Mouse (Mus musculus) inflammation-experienced regulatory T-cells, adult 6 months (primary cell): ENCODE data around the gene Dnajb12. TPM values are rescaled to one million over a fixed set of nuclear protein-coding genes. Genes with fewer than 3 reads are reported as not detected.
"Not testable (repeated sequence)": the region's sequence is repeated elsewhere in the genome, so short reads cannot be mapped to it uniquely, and the experiment has no call there.

Experiments used
- ATAC-seq: one replicate; pipeline ENCODE4 v1.8.0; 2017
- polyA plus RNA-seq, 3 experiments: library from polyadenylated mRNA; unstranded; fragments of 100-300 nt; shearing (Covaris generic); gene quantifications; one replicate each; pipeline ENCODE4 v1.2.1; 2017

Dnajb12 gene
- polyA plus RNA-seq, 3 experiments from 2014 or later: 15.7 to 18.1 (median 17.4) TPM

DNA sequence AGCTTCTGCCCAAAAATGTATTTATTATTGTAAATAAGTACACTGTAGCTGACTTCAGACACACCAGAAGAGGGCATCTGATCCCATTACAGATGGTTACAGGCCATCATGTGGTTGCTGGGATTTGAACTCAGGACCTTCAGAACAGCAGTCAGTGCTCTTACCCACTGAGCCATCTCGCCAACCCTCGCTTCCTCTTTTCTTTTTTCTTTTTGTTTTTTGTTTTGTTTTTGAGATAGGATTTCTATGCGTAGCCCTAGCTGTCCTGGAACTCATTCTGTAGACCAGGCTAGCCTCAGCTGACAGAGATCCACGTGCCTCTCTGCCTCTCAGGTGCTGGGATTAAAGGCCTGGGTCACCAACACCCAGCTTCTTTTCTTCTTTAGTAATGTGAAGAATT is 6.7 kb upstream of the Dnajb12 start:
- not testable (repeated sequence) for ATAC-seq

DNA sequence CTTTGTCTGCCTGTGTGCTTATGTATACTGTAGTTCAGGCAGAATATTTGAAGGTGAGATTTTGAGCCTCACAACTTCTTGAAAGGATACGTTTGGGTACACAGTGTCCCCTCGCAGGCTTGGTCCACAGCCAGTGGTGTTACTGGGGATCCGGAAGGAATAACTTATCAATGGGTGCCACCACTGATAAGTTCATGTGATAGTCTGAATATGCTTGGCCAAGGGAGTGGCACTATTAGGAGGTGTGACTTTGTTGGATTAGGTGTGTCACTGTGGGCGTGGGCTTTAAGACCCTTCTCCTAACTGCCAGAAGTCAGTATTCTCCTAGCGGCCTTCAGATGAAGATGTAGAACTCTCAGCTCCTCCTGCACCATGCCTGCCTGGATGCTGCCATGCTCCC is 6.2 kb upstream of the Dnajb12 start:
- no peak for ATAC-seq

DNA sequence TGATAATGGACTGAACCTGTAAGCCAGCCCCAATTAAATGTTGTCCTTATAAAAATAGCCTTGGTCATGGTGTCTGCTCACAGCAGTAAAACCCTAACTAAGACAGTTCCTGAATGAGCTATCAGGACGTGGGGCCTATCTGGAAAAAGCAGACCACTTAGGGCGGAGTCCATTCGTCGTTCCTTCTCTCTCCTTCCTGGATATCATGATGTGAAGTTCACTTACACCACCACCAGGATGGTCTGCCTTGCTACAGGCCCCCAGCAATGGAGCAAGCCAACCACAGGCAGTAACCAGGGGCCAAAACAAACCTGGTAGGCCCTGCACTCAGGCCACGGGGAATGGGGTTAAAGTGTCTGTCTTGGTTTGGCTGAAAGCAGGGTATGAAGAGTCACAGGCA is 5.7 kb upstream of the Dnajb12 start:
- no peak for ATAC-seq

DNA sequence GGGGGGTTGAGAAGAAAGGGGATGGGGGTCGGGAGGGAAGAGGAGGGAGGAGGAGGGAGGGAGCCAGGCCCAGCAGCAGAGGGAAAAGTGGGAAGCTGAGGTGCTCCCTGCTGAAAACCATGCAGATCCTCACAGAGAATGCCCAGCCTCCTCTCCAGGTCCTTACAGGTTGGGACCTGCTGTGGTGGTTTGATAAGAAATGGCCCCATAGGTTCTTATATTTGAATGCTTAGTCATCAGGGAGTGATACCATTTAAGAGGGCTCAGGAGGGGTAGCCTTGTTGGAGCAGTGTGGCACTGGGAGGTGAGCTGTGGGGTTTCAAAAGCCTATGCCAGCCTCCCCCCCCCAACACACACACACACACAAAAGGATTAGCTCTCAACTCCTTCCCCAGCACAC is 4.0 kb upstream of the Dnajb12 start:
- ATAC-seq: no peak

DNA sequence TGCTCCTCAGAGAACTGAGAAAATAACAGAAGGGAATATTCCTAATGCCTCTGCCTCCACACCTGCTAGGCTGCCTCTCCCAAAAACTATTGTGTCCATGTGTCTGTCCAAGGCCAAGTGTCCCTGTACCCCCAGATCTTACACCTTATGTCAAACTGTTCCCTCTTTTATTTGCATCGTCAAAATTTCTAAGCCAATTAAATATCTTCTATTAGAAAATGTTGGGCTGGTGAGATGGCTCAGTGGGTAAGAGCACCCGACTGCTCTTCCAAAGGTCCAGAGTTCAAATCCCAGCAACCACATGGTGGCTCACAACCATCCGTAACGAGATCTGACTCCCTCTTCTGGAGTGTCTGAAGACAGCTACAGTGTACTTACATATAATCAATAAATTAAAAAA is 2.7 kb upstream of the Dnajb12 start:
- ATAC-seq: not testable (repeated sequence)

DNA sequence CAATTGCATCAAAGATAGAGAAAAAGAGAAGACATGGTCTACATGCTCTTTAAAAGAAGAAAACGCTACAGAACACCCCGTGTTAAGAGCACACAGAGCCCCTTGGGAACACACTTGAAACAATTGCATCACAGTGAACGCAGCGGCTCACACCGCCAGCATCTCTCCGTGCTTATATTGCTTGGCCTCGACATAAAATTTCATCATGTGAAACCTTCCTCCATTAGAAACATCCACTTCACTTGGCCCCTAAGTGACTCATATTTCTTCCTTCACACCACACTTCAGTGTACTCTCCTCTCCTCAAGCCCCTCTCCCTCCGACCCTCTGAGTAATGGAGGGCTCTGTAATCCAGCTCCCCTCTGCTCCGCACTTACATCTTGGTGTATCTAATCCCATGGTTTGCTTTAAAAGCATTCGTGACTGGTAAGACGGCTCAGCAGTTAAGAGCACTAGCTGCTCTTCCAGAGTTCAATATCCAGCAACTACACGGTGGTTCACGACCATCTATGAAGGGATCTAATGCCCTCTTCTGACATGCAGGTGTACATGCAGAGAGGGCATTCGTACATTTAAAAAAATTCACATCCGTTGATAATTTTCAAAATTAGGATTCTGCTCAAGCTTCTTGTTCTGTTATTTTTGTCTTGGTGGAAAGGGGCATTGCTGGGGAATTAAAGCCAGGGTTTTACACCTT is 1.8 kb upstream of the Dnajb12 start:
- no peak for ATAC-seq

DNA sequence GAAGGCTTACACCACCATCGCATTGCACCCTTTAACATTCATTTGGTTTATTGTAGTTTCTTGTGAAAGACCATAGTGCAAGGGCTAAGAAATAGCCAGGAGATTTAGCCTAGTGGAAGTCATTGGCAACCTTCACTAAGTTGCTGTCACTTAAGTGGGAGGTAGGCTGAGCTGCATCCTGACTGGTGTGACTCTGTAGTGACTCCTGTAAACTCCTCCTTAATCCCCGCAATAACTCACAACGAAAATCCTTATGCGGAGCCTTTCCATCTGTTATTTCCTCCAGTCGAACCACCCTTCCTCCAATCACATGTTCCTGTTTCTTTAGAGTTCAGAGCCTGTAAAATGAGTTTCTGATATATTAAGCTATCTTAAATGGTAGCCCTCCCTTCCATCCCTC is 533 bp upstream of the Dnajb12 start:
- peak; percentile 25 for ATAC-seq

DNA sequence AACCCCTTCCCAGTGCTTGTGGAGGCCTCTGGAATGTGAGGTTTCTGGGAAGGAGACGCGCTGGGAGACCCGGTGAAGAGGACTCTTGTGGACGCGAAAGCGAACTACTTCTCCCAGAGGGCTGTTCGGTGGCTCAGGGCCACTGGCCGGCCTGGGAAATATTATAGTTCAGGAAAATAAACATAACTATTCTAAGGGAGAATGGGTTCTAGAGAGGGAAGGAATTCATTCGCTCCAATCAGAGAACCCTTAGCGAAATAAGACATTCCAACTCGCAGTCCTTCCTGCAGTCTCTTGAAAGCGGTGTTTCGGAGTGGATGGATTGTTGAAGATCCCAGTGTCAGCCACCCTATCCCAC is 652 bp downstream of the Dnajb12 start:
- ATAC-seq: peak; percentile 16

DNA sequence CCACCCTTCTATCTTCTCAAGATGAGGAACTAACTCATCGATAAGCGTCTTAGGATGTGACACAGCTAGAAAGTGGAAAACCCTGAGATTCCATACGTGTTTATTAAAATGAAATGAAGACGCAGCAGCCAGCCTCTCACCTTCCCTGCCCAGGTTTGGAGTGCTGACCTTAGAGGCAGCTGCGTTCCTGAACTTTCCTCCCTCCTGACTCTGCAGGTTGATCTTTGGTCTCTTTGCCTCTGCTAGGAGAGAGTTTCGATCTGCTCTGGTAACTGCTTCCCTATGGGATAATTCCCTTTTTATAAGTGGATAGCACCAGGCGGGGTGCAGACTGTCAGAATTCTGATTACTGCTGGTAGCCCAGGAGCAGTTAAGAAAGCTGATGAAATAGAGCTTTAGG is 1.5 kb downstream of the Dnajb12 start:
- ATAC-seq: no peak

DNA sequence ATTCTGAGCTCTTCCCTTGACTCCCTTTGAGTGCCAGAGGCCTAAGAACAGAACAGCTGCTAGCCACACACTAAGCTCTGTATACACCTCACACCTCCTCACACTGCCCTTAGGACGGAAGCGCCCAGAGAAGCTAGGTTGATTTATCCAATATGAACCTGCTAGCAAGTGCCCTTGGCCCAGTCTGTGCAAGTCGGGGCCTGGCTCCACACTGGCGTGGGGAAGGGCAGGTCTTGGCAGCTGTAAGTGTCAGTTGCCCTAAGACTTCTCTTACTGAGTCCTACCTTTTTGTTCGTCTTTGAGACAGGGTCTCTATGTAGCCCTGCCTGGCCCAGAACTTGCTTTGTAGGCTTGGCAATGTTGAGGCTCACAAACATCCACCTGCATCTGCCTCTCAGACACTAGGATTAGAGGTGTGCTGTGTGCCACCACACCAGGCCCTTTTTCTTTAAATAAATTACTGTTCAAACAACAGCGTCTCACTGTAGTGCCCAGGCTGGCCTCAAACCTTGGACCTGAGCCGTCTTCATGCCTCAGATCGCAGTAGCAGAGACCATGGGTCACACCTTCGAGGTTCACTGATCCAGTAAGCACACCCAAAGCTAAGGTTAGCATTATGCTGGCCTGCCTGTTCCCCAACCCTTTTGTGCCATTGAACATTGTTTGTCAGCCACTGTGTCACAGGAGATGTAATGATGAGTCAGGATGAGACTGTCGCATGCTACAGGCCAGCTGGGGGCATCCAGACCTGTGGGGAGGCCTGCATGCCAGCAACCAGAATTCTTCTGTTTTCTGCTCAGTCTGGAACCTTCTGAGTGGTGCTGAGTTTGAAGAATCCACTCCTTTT is 5.2 kb downstream of the Dnajb12 start:
- no peak for ATAC-seq

DNA sequence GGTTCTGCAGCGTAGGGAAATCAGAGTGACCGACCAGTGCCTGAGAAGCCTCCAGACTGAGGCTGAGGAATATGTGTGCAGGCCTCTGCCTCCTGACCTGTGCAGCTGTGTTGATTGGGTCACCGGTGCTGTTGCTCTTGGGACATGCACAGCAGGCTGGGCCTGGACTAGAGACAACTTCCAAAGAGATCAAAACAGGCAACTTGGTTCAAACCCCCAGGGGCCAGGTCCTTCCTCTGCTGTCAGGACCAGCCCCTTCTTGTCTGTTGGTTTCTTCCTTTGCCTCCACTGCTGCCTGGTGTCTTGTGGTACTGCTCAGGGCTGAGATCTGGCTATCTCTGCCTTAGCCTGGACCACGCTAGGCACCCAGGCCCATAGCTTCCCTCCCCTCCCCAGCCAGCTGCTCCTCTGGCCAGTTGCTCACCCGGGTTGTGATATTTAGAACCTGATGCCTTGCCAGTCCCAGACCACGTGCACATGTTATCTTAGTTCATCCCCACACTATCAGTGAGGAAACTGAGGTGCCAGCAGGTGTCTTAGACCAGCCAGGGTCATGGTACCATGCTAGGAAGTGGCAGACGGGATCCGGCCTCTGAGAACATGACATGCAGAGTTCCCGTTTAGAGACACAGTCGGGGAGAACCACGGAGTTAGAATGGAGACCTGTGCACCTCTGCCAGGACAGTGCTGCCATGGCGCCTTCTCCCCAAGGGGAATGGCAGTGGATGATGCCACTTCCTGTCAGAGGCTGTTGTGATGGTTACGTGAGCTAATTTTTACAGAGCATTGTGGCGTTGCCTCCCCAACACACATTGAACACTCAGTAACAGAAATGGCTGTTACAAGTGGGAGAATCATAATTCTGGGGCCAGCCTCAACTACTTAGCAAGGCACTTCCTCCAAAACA is 6.1 kb downstream of the Dnajb12 start:
- ATAC-seq: peak; percentile 83

DNA sequence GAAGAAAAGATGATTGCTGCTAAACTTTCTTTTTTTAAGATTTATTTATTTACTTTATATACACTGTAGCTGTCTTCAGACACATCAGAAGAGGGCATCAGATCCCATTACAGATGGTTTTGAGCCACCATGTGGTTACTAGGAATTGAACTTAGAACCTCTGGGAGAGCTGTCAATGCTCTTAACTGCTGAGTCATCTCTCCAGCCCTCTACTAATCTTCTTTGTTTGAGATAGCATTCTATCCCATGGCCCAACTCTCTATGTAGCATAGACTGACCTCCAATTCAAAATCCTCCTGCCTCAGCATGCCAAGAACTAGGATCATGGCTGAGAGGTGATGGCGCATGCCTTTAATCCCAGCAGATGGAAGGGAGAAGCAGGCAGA is 6.7 kb downstream of the Dnajb12 start:
- ATAC-seq: no peak

DNA sequence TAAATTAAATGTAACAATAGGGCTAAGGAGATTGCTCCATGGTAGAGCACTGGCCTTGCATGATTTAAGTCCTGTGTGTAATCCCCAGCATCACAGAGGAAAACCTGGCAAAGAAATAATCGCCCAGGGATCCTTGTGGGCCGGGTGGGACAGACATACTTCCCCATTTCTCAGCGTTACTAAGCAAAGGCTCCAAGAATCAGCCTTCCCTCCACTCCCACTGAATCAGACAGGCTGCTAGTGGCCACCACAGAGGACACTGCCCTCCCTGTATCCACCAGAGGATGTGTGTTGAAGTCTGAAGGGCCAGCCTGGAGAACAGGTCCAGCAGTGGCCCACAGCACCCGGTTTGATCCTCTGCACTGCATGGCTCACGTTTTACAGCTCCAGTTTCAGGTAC is 8.1 kb downstream of the Dnajb12 start:
- ATAC-seq: no peak

DNA sequence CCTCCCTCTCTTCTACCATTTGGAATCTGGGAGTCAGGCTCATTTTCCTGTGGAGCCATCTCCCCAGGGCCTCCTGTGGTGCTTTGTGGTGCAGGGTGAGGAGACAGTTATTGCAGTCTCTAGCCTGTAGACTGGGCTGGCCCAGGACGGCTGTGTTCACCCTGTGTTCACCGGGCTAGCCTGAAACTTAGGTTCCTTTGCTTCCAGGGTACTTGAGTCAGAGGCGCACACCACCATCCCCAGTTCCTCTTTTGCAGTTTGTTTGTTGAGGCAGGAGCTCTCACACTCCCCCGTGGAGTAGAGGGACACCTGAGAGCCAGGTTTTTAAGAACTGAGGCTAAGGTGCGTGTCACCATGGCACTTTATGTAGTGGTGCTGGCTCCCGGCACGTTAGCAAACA is 10.0 kb downstream of the Dnajb12 start:
- no peak for ATAC-seq

DNA sequence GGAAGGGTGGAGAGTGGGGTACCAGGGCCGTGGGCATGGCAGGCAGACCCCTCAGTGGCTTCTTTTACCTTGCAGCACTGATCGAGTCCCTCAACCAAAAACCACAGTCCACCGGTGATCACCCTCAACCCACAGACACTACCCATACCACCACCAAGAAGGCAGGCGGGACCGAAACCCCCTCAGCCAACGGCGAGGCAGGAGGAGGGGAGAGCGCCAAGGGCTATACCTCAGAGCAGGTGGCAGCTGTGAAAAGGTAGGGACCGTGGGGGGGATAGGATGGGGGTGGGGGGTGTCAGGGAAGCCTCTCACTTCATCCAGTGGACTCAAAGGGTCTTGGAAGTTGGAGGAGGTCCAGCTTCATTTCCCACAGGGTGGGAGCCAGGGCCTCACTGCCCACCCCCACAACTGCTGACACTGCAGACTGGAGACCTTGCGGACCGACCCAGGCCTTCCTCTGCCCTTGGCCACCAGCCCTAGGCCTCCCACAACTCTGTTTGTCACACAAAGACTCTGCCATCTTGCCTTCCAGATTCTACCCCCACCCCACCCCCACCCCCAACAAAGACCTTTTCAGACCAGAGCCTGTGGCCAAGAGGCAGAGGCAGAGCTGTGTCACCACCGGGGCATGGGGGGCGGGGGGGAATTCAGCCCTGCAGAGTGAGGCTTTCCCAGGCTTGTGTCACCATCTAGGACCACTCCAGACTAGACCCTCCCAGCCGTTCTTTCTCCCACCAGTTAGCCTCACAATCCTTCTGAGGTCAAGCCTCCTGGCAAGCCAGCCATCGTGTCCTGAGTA is 10.8 kb downstream of the Dnajb12 start:
- no peak for ATAC-seq

DNA sequence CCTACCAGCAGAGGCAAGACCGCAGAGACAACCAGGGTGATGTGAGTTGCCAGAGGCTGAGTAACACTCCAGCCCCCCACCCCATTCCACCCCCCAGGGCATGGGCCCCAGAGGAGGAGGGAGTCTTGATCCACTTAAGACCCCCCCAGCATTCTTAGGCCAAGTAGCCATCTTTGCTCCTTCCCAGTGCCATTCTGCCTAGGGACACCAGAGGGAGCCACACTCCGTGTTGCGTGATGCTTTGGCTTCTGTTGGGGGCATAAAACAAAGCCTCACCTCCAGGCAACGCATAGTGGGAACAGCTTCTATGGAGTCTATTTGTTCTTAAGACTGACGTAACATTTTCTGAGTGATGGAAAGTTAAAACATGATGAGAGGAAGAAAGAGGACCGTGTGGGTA is 13.6 kb downstream of the Dnajb12 start:
- ATAC-seq: peak; percentile 25

DNA sequence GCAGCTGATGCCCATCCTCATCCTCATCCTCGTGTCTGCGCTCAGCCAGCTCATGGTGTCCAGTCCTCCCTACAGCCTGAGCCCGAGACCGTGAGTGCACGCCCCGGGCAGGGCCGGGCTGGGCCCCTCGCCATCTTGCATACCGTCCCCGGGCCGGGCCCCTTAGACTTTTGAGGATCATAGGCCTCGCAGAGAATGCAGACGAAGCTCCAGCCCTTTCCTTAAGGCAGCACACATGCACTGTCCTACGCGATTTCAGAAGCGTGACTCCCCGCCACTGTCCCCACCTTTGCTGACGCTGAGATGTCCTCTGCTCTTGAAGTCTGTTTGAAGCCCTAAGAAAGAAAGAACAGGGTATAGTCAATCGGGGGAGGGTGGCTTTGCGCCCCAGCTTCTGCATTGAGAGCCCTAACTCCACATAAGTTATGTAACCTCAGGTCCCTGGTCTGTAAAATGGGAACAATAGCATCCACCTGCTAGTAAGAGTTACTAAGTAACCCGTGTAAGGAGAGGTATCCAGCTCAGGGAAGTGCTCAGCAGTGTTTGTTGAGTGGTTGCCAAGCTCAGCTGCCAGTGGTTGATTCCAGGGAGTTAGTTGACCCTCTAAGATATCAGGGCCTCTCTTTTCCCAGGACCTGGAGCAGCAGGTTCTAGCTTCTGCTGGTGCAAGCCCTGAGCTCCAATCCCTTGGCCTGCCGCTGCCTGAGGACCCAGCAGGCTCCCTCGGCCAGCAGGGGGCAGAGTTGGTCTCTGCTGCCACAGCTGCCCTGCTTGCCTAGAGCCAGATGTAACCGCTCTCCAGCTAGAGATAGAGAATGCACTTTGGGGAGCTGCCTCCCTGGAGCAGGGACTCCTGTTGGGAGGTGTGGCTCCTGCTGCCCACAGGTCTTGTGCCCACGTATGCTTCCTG is 15.2 kb downstream of the Dnajb12 start:
- ATAC-seq: no peak

DNA sequence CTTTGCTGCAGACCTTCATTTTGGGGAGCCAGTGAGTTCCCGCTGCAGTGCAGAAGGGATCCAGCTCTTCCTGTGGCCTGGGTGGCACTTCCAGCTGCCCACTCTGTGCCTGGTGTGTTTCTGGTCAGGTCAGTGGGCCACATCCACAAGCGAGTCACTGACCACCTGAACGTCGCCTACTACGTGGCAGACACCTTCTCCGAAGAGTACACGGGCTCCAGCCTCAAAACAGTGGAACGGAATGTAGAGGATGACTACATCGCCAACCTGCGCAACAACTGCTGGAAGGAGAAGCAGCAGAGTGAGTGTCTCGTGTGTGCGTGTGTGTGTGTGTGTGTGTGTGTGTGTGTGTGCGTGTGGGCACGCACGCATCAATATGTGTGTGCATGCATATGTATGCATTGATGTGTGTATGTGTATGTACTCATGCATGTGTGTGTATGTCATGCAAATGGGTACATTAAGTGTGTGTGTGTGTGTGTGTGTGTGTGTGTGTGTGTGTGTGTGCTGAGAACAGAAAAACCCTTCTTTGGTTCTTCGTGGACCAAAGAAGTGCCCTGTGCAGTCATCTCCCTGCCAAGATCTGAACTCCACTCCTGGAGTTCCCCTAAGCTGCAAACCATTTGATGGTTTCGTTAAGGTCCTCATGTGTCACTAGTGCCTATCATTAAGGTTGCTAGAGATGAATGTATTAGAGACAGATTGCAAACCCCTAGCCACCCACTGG is 16.3 kb downstream of the Dnajb12 start:
- ATAC-seq: peak; percentile 3

DNA sequence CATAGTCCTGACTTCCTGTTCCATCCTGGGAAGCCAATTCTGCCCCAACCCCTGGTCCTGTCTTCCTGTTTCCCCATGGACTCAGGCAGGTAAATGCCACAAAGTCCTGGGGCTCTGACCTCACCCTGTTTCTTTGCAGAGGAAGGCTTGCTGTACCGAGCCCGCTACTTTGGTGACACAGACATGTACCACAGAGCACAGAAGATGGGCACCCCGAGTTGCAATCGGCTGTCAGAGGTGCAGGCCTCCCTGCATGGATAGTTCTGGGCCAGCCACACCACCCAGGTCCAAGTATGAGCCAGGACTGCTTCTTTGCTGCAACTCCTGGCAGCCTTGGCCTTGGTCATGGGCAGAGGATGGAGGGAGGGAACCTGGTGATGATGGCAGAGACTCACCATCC is 16.9 kb downstream of the Dnajb12 start:
- no peak for ATAC-seq

DNA sequence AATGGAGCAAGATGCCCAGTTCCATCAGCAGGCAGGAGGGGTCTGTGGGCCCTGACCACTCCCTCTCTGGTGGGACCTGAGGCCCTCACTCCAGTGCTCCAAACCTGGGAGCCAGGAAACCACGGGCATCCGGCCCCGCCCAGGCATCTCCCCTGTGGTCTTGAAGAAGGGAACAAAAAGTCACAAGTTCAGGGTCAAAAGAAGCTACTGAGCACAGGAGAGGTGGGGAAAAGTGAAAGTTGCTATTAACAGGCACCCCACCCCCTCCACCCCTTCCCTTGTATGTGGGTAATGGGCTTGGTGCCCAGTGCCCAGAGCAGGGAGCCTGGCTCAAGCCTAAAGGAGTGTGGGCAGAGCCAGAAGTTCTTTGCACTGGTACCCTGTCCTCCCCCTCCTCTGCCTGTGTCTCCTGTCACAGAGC is 17.6 kb downstream of the Dnajb12 start:
- peak; percentile 34 for ATAC-seq

DNA sequence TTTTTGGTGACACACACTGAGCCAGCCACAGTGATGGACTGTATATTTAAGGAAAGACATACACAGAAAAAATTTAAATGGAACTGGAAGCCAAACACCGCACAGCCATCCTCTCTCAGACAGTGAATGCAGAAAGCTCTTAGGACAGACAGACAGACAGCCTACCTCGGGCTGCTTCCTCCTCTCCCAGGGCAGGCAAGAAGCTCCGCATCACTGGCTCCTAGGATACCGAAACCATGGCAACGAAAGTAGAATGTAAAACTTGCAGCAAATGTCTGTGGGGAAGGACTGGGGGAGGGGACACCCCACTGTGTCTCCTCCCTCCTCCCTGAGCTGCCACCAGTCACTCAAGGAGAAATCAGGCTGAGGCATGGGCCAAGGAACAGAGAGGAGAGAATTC is 18.2 kb downstream of the Dnajb12 start:
- ATAC-seq: no peak
